Mouse (Mus musculus) heart, embryonic 16.5 days (tissue): ENCODE results near the gene Racgap1. TPM values are rescaled to one million over a fixed set of nuclear protein-coding genes. Genes with fewer than 3 reads are reported as not detected.
A peak's percentile ranks its signal among the peaks of the same experiment; 100 is the strongest.

Experiments
- ATAC-seq: fragments of 200-750 bp; cut with Nextera tagmentation; replicated peaks from 2 replicates; pipeline ENCODE4 v1.8.0; 2017; ENCODE audit warnings: moderate number of reproducible peaks; ENCODE audit not compliant: insufficient read depth, low FRiP score; ENCODE audit errors: extremely low read depth
- H3K27ac ChIP-seq: fragments of 300-500 bp; sonication (generic); 2 replicates; pipeline ENCODE4 v1.5.1; 2014; ENCODE audit warnings: mild to moderate bottlenecking, low read length, control low read depth, moderate library complexity
- H3K27me3 ChIP-seq: fragments of 300-500 bp; sonication (generic); 2 replicates; pipeline ENCODE4 v1.6.1; 2014; ENCODE audit warnings: low read length, mixed read lengths; ENCODE audit not compliant: control insufficient read depth, insufficient read depth
- H3K36me3 ChIP-seq: fragments of 300-500 bp; sonication (generic); 2 replicates; pipeline ENCODE4 v1.6.1; 2014; ENCODE audit not compliant: control insufficient read depth, insufficient read depth
- H3K4me1 ChIP-seq: fragments of 300-500 bp; sonication (generic); 2 replicates; pipeline ENCODE4 v1.6.1; 2014; ENCODE audit warnings: low read length, mixed read lengths; ENCODE audit not compliant: control insufficient read depth, insufficient read depth
- H3K4me2 ChIP-seq: fragments of 300-500 bp; sonication (generic); 2 replicates; pipeline ENCODE4 v1.6.1; 2014; ENCODE audit warnings: low read depth, mild to moderate bottlenecking, control low read depth, low read length
- H3K4me3 ChIP-seq: fragments of 300-500 bp; sonication (generic); 2 replicates; pipeline ENCODE4 v1.5.1; 2014; ENCODE audit warnings: mild to moderate bottlenecking, control low read depth, low read length
- H3K9ac ChIP-seq: fragments of 300-500 bp; sonication (generic); 2 replicates; pipeline ENCODE4 v1.6.1; 2014; ENCODE audit warnings: low read length, control low read depth
- H3K9me3 ChIP-seq: fragments of 300-500 bp; sonication (generic); replicated peaks from 2 replicates; pipeline ENCODE4 v1.6.1; 2016; ENCODE audit warnings: low read length; ENCODE audit not compliant: control insufficient read depth
- whole genome bisulfite sequencing: fragments of 180-500 bp; shearing (Covaris S2); extraction: QIAGEN DNeasy Blood & Tissue Kit; methylation state at CpG from one replicate; pipeline ENCODE4 v1.1.7; 2014; 5-methylcytosine and 5-hydroxymethylcytosine counted together
- polyA plus RNA-seq: library from polyadenylated mRNA; unstranded; fragments of >200 nt; fragmentation: Nextera tagmentation; extraction: Ambion mirVana; gene quantifications from 2 replicates; pipeline ENCODE4 v1.2.1, GENCODE M21; 2015

Gene Racgap1
- polyA plus RNA-seq, 1 experiment from 2014 or later, result 134 TPM

GRCm38 (mm10) chr15:99670154-99670821 is 18.8 kb upstream of the Racgap1 start, which contains the start of gene Asic1:
Gene Asic1, plus strand, starts transcription at chr15:99670368.
- peaks cover 67% of the 10 kb centered on the region for H3K27me3 ChIP-seq
- peak within 1 kb of the TSS; percentile 98 for H3K4me2 ChIP-seq
- ATAC-seq, result peak; percentile 68
- peaks cover under 1% of the 10 kb centered on the region for H3K4me1 ChIP-seq
- H3K27ac ChIP-seq, result no peak within 1 kb of the TSS
- H3K4me3 ChIP-seq, result peak within 1 kb of the TSS; percentile 64
- under 1% methylated on average over 70 of the region's 74 CpGs for WGBS
- no peaks in the 10 kb centered on the region for H3K36me3 ChIP-seq
- peak within 1 kb of the TSS; percentile 74 for H3K9ac ChIP-seq
- no peaks in the 10 kb centered on the region for H3K9me3 ChIP-seq

- H3K9me3 ChIP-seq, result no peaks in the 10 kb centered on the region
- ATAC-seq, result no peak
- peaks cover 64% of the 10 kb centered on the region for H3K27me3 ChIP-seq
- no peaks in the 10 kb centered on the region for H3K36me3 ChIP-seq
- no peak overlapping the region for H3K4me3 ChIP-seq
- no peak overlapping the region for H3K9ac ChIP-seq
- H3K4me2 ChIP-seq, result no peak overlapping the region
- H3K4me1 ChIP-seq, result peaks cover 4% of the 10 kb centered on the region
- 0% methylated on average over 1 of the region's 1 CpGs for WGBS
- no peak overlapping the region for H3K27ac ChIP-seq
Measured at GRCm38 (mm10) chr15:99669392-99669791, 17.9 kb upstream of the Racgap1 start.

GRCm38 (mm10) chr15:99668881-99669280 is 17.4 kb upstream of the Racgap1 start:
- H3K4me3 ChIP-seq, result no peak overlapping the region
- no peak overlapping the region for H3K4me2 ChIP-seq

GRCm38 (mm10) chr15:99667544-99667943 is 16.1 kb upstream of the Racgap1 start:
- ATAC-seq, result no peak

More at GRCm38 (mm10) chr15:99668881-99669280, 17.4 kb upstream of the Racgap1 start:
- WGBS, result 2% methylated on average over 12 of the region's 12 CpGs
- no peak for ATAC-seq
- Histone ChIP-seq H3K9me3 (no peaks in the 10 kb centered on the region), H3K4me1 (peaks cover 9% of the 10 kb centered on the region), H3K9ac (no peak overlapping the region), H3K27ac (no peak overlapping the region), H3K36me3 (no peaks in the 10 kb centered on the region), H3K27me3 (peaks cover 61% of the 10 kb centered on the region)

GRCm38 (mm10) chr15:99664600-99665451 is 13.4 kb upstream of the Racgap1 start:
- peak; percentile 84 for ATAC-seq
- no peaks in the 10 kb centered on the region for H3K9me3 ChIP-seq
- H3K4me2 ChIP-seq, result peak overlapping the region; percentile 79
- under 1% methylated on average over 52 of the region's 52 CpGs for WGBS
- peaks cover 13% of the 10 kb centered on the region for H3K4me1 ChIP-seq
- peaks cover 40% of the 10 kb centered on the region for H3K27me3 ChIP-seq
- H3K27ac ChIP-seq, result peak overlapping the region; percentile 51
- H3K9ac ChIP-seq, result peak overlapping the region; percentile 61
- no peaks in the 10 kb centered on the region for H3K36me3 ChIP-seq
- H3K4me3 ChIP-seq, result peak overlapping the region; percentile 54

More at GRCm38 (mm10) chr15:99667544-99667943, 16.1 kb upstream of the Racgap1 start:
- Histone ChIP-seq H3K36me3 (no peaks in the 10 kb centered on the region), H3K9me3 (no peaks in the 10 kb centered on the region), H3K4me3 (no peak overlapping the region), H3K27me3 (peaks cover 52% of the 10 kb centered on the region), H3K4me2 (no peak overlapping the region), H3K27ac (no peak overlapping the region), H3K9ac (no peak overlapping the region), H3K4me1 (peaks cover 11% of the 10 kb centered on the region)
- 97% methylated on average over 2 of the region's 2 CpGs for WGBS

- peak overlapping the region; percentile 61 for H3K9ac ChIP-seq
- ATAC-seq, result no peak
- H3K27me3 ChIP-seq, result peaks cover 33% of the 10 kb centered on the region
- H3K27ac ChIP-seq, result peak overlapping the region; percentile 51
- 3% methylated on average over 17 of the region's 17 CpGs for WGBS
- no peaks in the 10 kb centered on the region for H3K36me3 ChIP-seq
- H3K4me3 ChIP-seq, result peak overlapping the region; percentile 54
- H3K4me1 ChIP-seq, result peaks cover 13% of the 10 kb centered on the region
- H3K4me2 ChIP-seq, result peak overlapping the region; percentile 79
- H3K9me3 ChIP-seq, result no peaks in the 10 kb centered on the region
Measured at GRCm38 (mm10) chr15:99663964-99664599, 12.6 kb upstream of the Racgap1 start.

GRCm38 (mm10) chr15:99662371-99662770 is 10.9 kb upstream of the Racgap1 start:
- Histone ChIP-seq H3K36me3 (no peaks in the 10 kb centered on the region), H3K4me3 (no peak overlapping the region), H3K27ac (no peak overlapping the region), H3K9ac (no peak overlapping the region), H3K4me2 (no peak overlapping the region), H3K4me1 (peaks cover 13% of the 10 kb centered on the region), H3K9me3 (no peaks in the 10 kb centered on the region), H3K27me3 (peaks cover 29% of the 10 kb centered on the region)
- no peak for ATAC-seq
- 37% methylated on average over 7 of the region's 7 CpGs for WGBS

GRCm38 (mm10) chr15:99661121-99661830 is 9.8 kb upstream of the Racgap1 start:
- Histone ChIP-seq H3K4me2 (no peak overlapping the region), H3K4me3 (no peak overlapping the region), H3K9ac (no peak overlapping the region), H3K4me1 (peaks cover 13% of the 10 kb centered on the region), H3K27me3 (peaks cover 25% of the 10 kb centered on the region), H3K9me3 (no peaks in the 10 kb centered on the region), H3K27ac (no peak overlapping the region), H3K36me3 (no peaks in the 10 kb centered on the region)
- WGBS, result 92% methylated on average over 15 of the region's 15 CpGs
- no peak for ATAC-seq
